Mouse (Mus musculus) gastrocnemius, postnatal 25 days (tissue): ENCODE measurements around the gene Dda1. TPM values are rescaled to one million over a fixed set of nuclear protein-coding genes. Genes with fewer than 3 reads are reported as not detected.
"Not testable (repeated sequence)": the region's sequence is repeated elsewhere in the genome, so short reads cannot be mapped to it uniquely, and the experiment has no call there.

ENCODE experiments used
- DNase-seq: peaks from one replicate; pipeline ENCODE4 v3.0.0; 2022
- long read RNA-seq, 2 experiments: library from polyadenylated mRNA; stranded (forward); transcript quantifications; one replicate each; pipeline ENCODE4 v2.0.0; 2021
- total RNA-seq, 2 experiments: library from RNA; stranded (reverse); gene quantifications; 1 replicate in 1 of 2; 2 replicates in 1 of 2; pipeline ENCODE4 v1.2.3; 2021

Gene Dda1
- 10 to 100 TPM; 23.9 to 24.9 TPM for total RNA-seq
- long read RNA-seq, experiment 1, transcript Dda1-202 (5 exons, 1,933 nt), result major isoform, 49 of 80 reads
- long read RNA-seq, experiment 1, transcript Dda1-204 (4 exons, 1,881 nt), result minor isoform, 8 of 80 reads
- long read RNA-seq, experiment 1, transcript Dda1-205 (5 exons, 1,929 nt), result minor isoform, 13 of 80 reads
- long read RNA-seq, experiment 1, partial matches to known transcripts, result 3 of 80 reads
- long read RNA-seq, experiment 1, other reads (novel, unspliced or antisense), result 7 of 80 reads
- long read RNA-seq, experiment 2, transcript Dda1-202 (5 exons, 1,933 nt), result major isoform, 48 of 77 reads
- long read RNA-seq, experiment 2, transcript Dda1-205 (5 exons, 1,929 nt), result minor isoform, 10 of 77 reads
- long read RNA-seq, experiment 2, transcript Dda1-204 (4 exons, 1,881 nt), result minor isoform, 9 of 77 reads
- long read RNA-seq, experiment 2, partial matches to known transcripts, result 3 of 77 reads
- long read RNA-seq, experiment 2, other reads (novel, unspliced or antisense), result 6 of 77 reads

DNA sequence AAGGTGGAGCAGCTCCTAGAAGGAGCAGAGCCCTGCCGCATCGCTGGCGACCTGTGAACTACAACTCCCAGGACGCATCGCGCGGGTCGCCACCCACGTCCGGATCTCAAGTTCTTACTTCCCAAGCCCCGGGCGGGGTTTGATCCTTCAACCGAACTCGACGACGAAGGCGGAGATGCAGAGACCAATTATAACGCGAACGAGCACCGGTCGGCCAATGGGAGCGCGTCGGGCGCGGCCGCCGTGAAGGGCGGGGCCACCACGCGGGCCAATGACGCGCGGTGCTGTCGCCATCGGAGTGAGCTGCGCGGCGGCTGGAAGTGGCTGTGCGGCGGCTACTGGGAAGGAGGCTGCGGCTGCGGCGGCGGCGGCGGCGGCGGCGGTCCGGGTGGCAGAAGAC lies at the start of gene Dda1:
Dda1 (plus strand) TSS at position 284 of the 400 bp plus-strand sequence.
- DNase-seq, result peak; percentile 98

DNA sequence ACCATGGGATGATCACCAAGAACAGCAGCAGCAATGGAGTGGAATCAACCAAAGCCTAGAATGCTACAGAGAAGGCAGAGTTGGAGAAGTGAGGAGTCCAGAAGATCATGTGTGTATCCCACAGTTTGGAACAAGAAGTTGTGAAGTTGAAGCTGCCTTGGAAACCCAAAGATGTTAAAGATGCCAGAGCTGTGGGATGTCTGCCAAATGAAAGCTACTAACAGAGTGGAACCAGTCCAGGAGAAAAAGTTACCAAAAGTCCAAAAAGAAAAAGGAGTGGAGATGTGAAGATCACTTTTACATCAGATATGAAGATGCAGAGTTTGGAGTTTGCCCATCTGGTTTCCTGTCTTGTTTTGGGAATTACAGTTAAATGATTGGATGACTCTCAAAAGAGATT lies 46.9 kb upstream of the Dda1 start:
- DNase-seq, result no peak

DNA sequence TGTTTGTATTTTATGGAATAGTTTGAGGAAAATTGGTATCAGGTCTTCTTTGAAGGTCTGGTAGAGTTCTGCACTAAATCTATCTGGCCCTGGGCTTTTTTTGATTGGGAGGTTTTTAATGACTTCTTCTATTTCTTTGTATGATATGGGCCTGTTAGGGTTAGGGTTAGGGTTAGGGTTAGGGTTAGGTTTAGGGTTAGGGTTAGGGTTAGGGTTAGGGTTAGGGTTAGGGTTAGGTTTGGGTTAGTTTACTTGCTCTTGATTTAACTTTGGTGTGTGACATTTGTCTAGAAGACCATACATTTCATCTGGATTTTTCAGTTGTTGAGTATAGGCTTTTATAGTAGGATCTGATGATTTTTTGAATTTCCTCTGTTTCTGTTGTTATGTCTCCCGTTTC lies 36.1 kb upstream of the Dda1 start:
- not testable (repeated sequence) for DNase-seq

DNA sequence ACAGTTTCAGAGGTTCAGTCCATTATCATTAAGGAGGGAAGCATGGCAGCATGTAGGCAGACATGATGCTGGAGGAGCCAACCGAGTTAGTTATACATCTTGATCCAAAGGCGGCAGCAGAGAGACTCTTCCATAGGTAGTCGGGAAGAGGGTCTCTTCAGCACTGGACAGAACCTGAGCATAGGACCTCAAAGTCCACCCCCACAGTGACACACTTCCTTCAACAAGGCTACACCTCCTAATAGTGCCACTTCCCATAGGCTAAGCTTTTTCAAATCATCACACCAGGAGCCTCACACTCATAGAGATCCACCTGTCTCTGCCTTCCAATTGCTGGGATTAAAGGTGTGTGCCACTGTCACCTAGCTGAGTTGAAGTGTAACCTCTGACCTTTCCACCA lies 32.0 kb upstream of the Dda1 start:
- no peak for DNase-seq

DNA sequence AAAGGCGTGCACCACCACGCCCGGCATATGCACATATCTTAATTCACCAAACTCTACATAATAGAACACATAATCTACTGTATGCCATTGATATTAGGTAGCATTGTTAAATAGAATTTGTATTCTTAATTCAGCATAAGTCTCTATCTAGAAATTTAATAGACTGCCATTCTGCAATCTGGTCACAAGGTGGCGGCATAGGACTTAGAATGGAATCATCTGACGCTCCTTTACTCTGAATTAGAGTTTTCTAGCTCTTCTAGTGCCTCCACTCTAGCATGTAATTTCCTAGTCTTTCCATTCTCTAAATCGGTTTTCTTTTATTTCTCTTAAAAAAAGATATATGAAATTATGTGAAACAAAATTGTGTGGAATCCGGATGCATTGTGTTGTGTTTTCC lies 27.6 kb upstream of the Dda1 start:
- no peak for DNase-seq

DNA sequence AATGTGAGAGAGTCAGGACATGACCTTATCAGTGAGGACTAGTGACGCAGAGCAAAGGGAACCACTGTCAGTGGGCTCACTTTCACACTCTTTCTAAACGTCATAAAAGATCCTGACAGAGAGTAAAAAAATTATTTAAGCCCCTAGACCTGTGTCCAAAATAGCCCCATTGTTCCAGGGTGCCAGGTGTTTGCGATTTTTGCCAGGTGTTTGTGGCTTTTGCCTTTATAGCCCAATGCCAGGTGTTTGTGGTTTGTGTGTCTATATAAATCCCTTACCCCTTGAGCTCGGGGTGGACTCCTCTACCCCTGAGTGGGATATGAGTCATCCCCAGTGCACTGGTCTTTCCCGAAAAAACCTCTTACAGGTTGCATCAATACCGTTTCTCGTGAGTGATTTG lies 23.9 kb upstream of the Dda1 start:
- no peak for DNase-seq

DNA sequence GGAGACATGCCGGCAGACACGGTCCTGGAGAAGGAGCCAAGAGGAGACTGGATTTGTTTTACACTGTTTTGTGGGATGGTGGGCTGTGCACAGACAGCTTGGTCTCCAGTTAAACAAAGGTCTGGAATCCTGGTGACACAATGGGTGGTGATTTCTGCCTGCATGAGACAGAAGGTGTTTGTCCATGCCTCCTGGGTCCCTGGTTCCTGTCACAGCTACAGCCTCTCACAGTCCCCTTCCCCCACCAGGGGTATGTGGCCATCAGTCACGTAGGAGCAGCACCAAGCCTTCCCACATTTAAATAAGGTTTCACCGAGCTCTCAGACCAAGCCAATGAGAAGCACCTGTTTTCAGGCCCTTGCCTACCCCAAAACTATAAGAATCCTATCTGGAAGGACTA lies 17.7 kb upstream of the Dda1 start:
- no peak for DNase-seq

DNA sequence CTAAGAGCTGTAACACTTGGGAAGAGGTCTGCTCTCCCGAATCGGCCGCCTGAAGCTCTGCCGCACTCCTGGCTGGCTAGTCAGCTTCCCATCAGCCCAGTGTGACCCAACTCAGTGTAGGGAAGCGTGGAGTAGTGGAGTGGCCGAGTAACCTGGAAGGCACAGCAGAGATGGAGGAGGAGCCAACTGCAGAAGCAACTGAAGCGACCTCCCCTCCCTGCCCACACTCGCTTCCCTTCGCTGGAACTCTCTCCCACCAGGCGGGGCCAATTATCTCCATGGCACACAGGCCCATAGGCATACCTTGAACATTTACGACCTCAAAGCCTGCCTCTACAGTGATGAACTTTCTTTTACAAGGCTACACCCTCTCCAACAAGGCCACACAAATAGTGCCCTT lies 17.2 kb upstream of the Dda1 start:
- DNase-seq, result no peak

DNA sequence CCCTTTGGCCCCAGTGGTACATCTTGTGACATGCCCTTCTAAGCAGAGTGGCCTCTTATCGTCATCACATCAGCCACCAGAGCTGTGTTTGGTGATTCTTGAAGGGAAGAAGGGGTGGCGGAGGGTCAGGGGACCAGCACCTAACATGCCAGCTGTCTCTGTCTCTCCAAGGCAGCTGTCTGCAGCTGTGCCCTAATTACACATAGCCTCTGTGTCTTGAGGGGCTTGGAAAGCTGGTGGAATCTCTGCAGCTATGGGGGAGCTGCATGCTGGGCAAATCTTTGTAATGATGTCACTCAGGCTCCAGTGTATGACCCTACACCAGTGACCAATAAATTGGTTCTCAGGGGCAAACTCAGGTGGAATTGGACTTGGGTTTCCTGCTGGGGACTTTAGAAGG lies 16.3 kb upstream of the Dda1 start:
- no peak for DNase-seq

DNA sequence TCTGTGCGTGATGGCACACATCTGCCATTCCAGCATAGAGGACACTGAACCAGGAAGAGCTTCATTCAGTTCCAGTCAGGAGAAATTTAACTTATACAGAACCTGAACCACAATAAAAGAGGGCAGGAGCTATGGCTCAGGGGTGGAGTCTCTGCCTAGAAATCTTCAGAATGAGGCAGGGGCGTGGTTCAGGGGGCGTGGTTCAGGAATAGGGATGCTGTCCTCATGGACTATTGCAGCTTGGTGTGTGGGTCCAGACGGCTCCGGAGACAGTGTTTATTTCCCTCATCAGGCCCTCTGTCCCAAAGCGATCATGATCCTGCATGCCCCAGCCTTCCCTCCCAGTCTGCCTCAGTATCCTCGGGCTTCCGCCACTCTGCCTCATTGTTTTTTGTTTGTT lies 14.3 kb upstream of the Dda1 start:
- DNase-seq, result no peak

DNA sequence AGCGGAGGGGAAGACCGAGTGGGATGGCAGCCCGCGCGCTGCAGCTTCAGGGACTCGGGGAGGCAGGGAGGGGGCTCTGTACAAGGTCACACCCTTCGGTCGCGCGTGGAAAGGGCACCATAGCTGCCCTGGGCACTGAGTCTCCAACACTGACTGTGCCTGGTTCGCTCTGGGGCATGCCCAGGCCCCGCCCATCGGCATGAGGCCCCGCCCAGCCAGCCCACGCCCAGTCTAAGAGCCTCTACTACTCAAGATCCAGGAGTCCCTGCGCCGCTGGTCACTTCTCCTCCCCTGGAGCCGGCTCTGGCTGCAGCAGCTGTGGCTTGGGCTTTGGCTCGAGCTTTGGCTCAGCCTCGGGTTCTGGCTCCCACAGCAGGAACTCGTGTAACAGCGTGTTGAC lies 12.1 kb upstream of the Dda1 start:
- DNase-seq, result no peak

DNA sequence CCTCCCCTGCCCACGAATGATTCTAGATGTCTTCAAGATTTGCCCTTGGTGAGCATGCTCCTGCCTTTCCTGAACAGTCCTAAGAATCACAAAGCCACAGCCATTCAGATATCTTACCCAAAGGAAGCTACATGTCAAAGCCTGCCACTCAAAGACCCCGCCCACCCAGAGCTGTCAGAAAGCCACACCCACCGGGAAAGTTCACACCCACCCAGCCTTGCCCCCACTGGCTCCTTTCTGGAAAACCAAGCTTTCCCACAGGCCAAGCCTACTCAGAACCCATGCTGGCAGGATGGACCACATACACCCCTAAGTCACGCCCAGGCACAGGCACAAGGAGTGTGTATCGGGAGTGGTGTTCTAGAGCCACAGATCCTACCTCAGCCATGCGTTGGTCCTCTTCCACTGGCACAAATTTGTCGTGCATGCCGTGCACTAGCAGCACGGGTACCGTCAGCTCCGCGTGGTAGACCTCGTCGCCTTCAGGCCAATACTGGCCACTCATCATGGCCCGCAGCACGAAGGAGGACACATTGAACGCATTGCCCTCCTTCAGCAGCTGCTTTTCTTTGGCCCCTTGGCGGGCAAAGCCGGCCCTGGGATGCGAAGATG lies 11.2 kb upstream of the Dda1 start:
- no peak for DNase-seq

DNA sequence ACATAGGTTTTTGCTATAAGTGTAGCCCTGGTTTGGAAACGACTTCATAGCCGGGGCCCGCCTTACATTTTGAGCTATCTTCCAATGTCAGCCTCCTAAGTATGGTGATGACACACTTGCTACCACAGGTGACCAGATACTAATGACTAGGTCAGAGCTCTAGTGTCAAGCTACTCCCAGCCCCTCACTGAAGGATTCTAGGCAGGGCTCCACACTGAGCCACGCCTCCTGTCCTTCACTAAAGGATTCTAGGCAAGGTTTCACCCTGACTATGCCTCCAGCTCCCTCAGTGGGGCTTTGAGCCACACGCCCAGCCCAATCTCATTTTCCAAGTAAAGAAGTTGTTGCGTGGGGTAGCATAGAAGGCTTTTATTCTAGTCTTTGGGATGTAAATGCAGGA lies 8.3 kb upstream of the Dda1 start:
- DNase-seq, result no peak

DNA sequence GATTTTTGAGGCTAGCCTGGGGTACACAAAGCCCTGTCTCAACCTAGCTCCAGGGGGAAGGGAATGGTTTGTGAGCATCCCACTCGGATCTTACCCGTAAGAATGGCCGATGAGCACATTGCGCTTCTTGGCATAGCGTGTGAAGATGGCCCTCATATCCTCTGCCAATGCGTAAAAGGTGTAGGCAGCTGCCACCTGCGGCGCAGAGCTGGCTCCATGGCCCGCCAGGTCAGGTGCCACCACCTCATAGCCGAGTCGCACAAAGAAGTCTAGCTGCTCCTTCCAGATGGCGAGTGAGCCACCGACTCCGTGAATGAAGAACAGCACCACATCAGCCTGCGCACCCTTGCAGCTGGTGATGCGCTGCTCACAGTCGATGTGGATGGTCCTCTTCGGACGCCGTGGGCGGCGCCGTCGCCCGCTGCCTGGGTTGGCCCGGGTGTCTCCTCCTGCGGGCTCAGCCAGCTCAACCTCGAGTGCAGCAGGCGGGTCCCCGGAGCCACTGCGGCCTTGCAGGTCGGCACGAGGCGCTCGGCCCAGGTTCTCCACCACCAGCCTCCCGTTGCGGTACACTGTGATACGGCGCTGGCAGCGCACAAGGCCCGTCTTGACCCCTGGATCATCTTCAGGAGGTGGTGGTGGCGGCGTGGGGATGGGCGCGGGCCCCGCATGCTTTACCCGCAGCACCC lies 7.7 kb upstream of the Dda1 start:
- no peak for DNase-seq

DNA sequence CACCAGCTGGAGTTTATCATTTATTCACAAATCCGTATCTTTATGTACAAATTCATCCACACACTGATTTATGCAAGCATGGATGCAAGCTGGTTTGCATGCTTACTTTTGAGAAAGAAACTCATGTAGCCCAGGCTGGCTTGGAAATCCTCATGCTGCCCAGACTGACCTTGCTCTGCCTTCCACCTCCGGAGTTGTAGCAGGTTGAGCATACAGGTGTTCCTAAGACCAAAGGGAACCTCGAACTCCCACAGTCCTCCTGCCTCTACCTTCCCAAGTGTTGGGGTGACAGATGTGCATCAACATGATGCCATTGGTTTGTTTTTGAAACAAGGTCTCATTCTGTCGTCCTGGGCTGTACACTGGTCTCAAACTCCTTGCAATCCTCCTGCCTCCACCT lies 6.8 kb upstream of the Dda1 start:
- DNase-seq, result no peak

DNA sequence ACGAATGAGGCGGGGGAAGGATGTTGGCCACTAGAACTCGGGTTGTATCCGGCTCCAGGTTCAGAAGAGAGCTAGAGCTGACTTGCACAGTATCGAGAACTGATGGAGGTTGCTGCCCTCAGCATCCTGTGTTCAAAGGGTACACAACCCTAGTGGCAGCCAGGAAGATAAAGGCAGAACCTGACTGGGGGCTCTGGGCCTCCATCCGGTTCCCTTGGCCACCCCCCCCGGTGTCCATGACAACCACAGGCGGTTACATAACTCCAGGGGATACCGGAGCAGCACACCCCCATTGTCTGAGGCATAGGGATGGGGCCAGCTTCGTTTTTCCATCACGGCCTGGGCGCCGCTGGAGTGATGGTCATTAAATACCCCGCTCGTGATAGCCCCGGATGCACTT lies 6.2 kb upstream of the Dda1 start:
- peak; percentile 58 for DNase-seq

DNA sequence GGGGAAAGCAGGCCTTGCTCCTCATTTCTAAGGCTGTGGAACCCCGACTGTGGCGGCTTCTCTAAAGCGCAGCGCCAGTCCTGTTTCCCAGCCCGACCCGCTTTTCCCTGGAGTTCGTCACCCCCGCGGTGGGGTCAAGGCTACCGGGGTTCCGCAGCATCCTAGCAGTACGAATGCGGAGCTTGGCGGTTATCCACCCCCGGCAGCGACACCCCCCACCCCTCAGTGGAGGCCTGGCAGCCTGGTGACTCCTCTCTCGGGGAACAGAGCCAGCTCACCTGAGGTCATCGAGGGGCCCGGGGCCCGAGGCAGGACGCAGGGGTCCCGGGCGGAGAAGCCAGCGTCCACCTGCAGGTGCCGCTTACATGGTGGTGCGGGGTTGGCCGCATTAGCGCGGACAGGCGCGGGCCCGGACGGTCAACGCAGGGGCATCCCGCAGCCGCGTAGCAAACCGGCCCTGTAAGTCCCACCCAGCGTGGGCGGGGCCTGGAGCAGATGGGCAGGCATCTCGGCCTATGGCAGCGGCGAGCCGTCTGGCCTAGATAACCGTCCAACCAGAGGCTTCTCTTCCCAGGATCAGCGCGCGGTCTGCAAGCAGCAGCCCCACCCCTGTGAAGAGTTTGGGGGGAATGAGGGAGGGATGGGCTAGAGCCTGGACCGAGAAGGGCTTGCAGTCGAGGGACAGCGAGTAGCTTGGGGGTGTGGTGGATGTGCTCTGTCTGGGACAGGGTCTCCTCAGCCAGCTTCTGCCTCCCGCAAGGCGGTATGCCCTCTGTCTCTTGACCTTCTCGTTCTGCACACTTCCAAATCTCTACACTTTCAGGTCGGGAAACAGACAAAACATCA lies 5.6 kb upstream of the Dda1 start, which contains the start of gene Abhd8:
Abhd8 (minus strand) TSS at position 468 of the 846 bp plus-strand sequence.
- peak; percentile 97 for DNase-seq

DNA sequence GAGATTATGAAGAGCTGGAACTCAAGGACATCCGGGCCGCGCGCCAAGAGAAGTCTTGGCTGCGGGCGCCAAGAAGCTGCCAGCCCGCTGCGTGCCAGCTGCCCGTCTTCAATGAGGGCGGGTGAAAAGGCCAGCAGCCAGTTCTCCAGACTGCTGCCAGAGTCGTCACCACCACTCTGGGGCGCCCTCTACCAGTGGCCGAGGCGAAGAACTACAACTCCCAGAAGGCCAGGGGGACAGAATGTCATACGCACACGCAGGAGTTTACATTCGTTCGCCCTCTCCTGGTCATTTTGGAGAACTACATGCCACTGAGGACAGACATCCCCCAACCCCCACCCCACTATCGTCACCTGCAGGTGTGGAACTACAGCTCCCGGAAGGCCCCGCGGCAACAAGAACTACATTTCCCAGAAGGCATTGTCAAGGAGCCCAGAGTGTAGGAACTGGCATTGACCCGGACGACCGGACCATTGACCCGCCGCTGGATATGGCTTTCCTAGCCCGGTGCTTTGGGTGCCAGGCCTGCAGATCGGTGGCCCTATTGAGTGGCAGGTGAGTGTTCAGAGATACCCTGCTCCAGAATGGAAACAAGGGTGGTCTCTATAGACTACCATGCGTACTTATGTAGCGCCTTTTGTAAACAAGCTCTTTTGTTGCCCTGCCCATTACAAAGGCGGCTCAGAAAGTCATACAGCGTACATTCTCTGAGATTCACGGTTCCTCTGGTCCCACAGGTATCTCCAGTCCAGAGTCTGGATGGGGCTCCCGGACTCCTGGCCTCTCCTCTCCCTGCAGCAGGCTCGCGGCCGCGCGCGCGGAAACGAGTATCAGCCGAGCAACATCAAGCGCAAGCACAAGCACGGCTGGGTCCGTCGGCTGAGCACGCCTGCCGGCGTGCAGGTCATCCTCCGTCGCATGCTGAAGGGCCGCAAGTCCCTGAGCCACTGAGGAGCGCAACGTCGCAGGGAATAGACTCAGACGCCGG lies 4.2 kb upstream of the Dda1 start, which contains the start of gene Mrpl34:
Mrpl34 (plus strand) TSS at position 447 of the 988 bp plus-strand sequence.
- peak; percentile 98 for DNase-seq

DNA sequence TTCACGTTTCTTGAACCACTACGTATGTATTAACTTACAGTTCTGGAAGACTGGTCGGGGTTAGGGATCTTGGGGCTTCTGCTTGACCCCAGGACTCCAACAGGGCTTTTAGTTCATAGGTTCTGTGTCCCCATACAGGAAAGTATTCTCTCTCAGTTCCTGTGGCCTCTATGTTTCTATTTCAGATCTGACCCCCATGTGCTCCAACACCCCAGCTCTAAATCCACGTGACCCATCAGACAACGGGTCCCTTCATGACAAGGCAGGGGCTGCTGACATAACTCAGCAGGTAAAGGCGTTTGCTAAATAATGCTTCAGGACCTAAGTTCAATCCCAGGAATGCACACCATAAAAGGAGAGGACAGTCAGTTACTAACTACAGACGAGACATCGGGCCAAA lies 3.3 kb upstream of the Dda1 start:
- no peak for DNase-seq

DNA sequence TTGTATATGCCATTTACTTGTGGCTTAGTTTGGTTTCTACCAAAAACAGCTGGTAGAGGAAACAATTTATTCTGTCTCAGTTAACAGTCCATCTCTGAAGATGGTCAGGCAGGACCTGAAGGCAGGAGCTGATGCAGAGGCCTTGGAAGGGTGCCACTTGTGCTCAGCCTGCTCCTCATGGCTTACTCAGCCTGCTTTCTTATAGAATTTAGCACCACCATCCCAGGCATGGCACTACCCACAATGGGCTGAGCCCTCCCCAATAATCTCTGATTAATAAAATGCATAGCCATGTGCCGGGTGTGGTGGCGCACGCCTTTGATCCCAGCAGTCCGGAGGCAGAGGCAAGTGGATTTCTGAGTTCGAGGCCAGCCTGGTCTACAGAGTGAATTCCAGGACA lies 2.8 kb upstream of the Dda1 start:
- DNase-seq, result no peak

DNA sequence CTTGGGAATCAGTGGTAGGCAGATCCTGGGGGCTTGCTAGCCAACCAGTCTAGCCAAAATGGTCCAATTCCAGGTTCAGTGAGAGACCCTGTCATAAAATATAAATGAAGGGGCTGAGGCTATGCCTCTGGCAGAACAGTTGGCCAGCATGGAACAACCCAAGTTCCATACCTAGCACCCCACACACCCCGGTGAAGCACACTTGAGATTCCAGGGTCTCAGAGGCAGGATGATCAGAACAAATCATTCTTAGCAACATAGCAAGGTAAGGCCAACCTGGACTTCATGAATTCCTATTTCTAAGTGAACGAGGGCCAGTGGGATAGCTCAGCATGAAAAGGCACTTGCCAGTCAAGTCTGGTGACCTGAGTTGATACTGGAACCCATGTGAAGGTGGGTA lies 1.8 kb upstream of the Dda1 start:
- DNase-seq, result no peak
